Mouse (Mus musculus): ENCODE data around the gene Megf11.

GRCm38 (mm10) chr9:64537821-64538220 is 152.4 kb downstream of the Megf11 start:
- TF ChIP-seq CTCF (IDR thresholded peaks at IDR 0.05; ENCODE audit: low read depth) (no peak), EP300 (IDR thresholded peaks at IDR 0.05; ENCODE audit: low read depth) (no peak)
